8 mouse cellular contexts compared by ENCODE assay signal in genomic region chr19:21778147-21778917, GRCm38 (mm10). TPM values are rescaled to one million over a fixed set of nuclear protein-coding genes. Genes with fewer than 3 reads are reported as not detected.
A peak's percentile ranks its signal among the peaks of the same experiment; 100 is the strongest.
DNase-seq lines count a peak whose midpoint lies in the region; ATAC-seq lines count a peak whose summit lies in the region.

TSS of gene Cemip2 (plus strand) at chr19:21778342.

- DNase-seq in R1 (ENCODE audit: low read depth, low spot score) = peak; percentile 92
- peak; percentile 99 for DNase-seq in cerebellum, postnatal 14 days
- DNase-seq in frontal cortex, postnatal 14 days (ENCODE audit: low spot score in 2 of 2) = peak; percentile 87 to 93
- DNase-seq in layer of hippocampus, postnatal 25 days (ENCODE audit: extremely low spot score in 1 of 2, low spot score in 1 of 2) = peak; percentile 89 to 94
- peak; percentile 98 for DNase-seq in lung, postnatal 14 days
- peak; percentile 97 for DNase-seq in ovary, postnatal 36 days (ENCODE audit: low spot score)
- peak; percentile 95 for DNase-seq in thymus, postnatal 14 days

- no peaks in the 10 kb centered on the region for H3K36me3 ChIP-seq in hindbrain, embryonic 13.5 days

- peak within 1 kb of the TSS; percentile 93 for H3K4me2 ChIP-seq in hindbrain, embryonic 13.5 days

- no peaks in the 10 kb centered on the region for H3K9me3 ChIP-seq in hindbrain, embryonic 13.5 days

- no peaks in the 10 kb centered on the region for H3K27me3 ChIP-seq in hindbrain, embryonic 13.5 days

- peak; percentile 94 for ATAC-seq in hindbrain, embryonic 13.5 days (ENCODE audit: low FRiP score)

- peak within 1 kb of the TSS; percentile 97 for H3K27ac ChIP-seq in hindbrain, embryonic 13.5 days

- peak within 1 kb of the TSS; percentile 94 for H3K4me3 ChIP-seq in hindbrain, embryonic 13.5 days

- under 1% methylated on average over 75 of the region's 75 CpGs for WGBS in hindbrain, embryonic 13.5 days

- H3K9ac ChIP-seq in hindbrain, embryonic 13.5 days = peak within 1 kb of the TSS; percentile 96

- peaks cover 49% of the 10 kb centered on the region for H3K4me1 ChIP-seq in hindbrain, embryonic 13.5 days (replicated peaks)

RNA-seq across cellular contexts. Expression of gene Cemip2, which starts in this region (rescaled TPM):
- polyA plus RNA-seq in hindbrain, embryonic 13.5 days (2015; fragmentation: Nextera tagmentation; extraction: Ambion mirVana) = 49.1 and 54.1 TPM in 2 replicates
- total RNA-seq in layer of hippocampus, postnatal 25 days (2021) = 10 to 100 TPM; 12.6 to 15.3 TPM

Comparison
In these comparisons a context has a peak if more than half of its experiments do, and no peak if none do; other contexts are left out.
1. Peak in every context shown above with its lines: DNase-seq, ATAC-seq, H3K4me3 ChIP-seq and H3K27ac ChIP-seq.